Mouse (Mus musculus) hindbrain, embryonic 16.5 days (tissue): ENCODE results near the gene Tmem50a. TPM values are rescaled to one million over a fixed set of nuclear protein-coding genes. Genes with fewer than 3 reads are reported as not detected.

ENCODE experiments used
- ATAC-seq: fragments of 200-750 bp; cut with Nextera tagmentation; 2 replicates; pipeline ENCODE4 v1.8.0; 2017; ENCODE audit warnings: moderate TSS enrichment, moderate library complexity
- H3K27ac ChIP-seq: fragments of 300-500 bp; sonication (generic); 2 replicates; pipeline ENCODE4 v1.5.1; 2014; ENCODE audit warnings: low read depth, mild to moderate bottlenecking, control low read depth, low read length, moderate library complexity
- H3K27me3 ChIP-seq: fragments of 300-500 bp; sonication (generic); replicated peaks from 2 replicates; pipeline ENCODE4 v1.6.1; 2014; ENCODE audit warnings: low read length; ENCODE audit not compliant: control insufficient read depth, insufficient read depth
- H3K36me3 ChIP-seq: fragments of 300-500 bp; sonication (generic); 2 replicates; pipeline ENCODE4 v1.6.1; 2014; ENCODE audit warnings: mild to moderate bottlenecking, low read length, moderate library complexity, mixed read lengths; ENCODE audit not compliant: control insufficient read depth, insufficient read depth
- H3K4me1 ChIP-seq: fragments of 300-500 bp; sonication (generic); 2 replicates; pipeline ENCODE4 v1.6.1; 2014; ENCODE audit warnings: low read depth, low read length; ENCODE audit not compliant: control insufficient read depth, insufficient read depth
- H3K4me2 ChIP-seq: fragments of 300-500 bp; sonication (generic); 2 replicates; pipeline ENCODE4 v1.6.1; 2014; ENCODE audit warnings: mild to moderate bottlenecking, low read length, control low read depth, moderate library complexity
- H3K4me3 ChIP-seq: fragments of 300-500 bp; sonication (generic); 2 replicates; pipeline ENCODE4 v1.5.1; 2014; ENCODE audit warnings: mild to moderate bottlenecking, low read length, control low read depth, moderate library complexity
- H3K9ac ChIP-seq: fragments of 300-500 bp; sonication (generic); 2 replicates; pipeline ENCODE4 v1.6.1; 2014; ENCODE audit warnings: low read depth, mild to moderate bottlenecking, control low read depth, low read length, moderate library complexity
- H3K9me3 ChIP-seq: fragments of 300-500 bp; sonication (generic); 2 replicates; pipeline ENCODE4 v1.6.1; 2014; ENCODE audit warnings: mild to moderate bottlenecking, low read length, moderate library complexity; ENCODE audit not compliant: control insufficient read depth
- WGBS: fragments of 180-500 bp; shearing (Covaris S2); extraction: QIAGEN DNeasy Blood & Tissue Kit; methylation state at CpG from one replicate; pipeline ENCODE4 v1.1.7; 2014; 5-methylcytosine and 5-hydroxymethylcytosine counted together
- polyA plus RNA-seq: library from polyadenylated mRNA; unstranded; fragments of >200 nt; fragmentation: Nextera tagmentation; extraction: Ambion mirVana; gene quantifications from 2 replicates; pipeline ENCODE4 v1.2.1, GENCODE M21; 2015

Gene Tmem50a
- polyA plus RNA-seq, 1 experiment from 2014 or later, result 227 TPM

- H3K27ac ChIP-seq, result no peak overlapping the region
- H3K9me3 ChIP-seq, result no peaks in the 10 kb centered on the region
- no peak for ATAC-seq
- no peaks in the 10 kb centered on the region for H3K4me1 ChIP-seq
- no peak overlapping the region for H3K4me3 ChIP-seq
- 72% methylated on average over 6 of the region's 6 CpGs for WGBS
- no peaks in the 10 kb centered on the region for H3K27me3 ChIP-seq
- peaks cover 10% of the 10 kb centered on the region for H3K36me3 ChIP-seq
- no peak overlapping the region for H3K9ac ChIP-seq
- no peak overlapping the region for H3K4me2 ChIP-seq
Observed at GRCm38 (mm10) chr4:134892096-134892495, 22.7 kb downstream of the Tmem50a start.

GRCm38 (mm10) chr4:134884364-134884763 is 30.5 kb downstream of the Tmem50a start:
- ATAC-seq, result no peak
- Histone ChIP-seq H3K9ac (no peak overlapping the region), H3K4me1 (peaks cover 5% of the 10 kb centered on the region), H3K4me2 (no peak overlapping the region), H3K27ac (no peak overlapping the region), H3K4me3 (no peak overlapping the region), H3K36me3 (no peaks in the 10 kb centered on the region), H3K9me3 (no peaks in the 10 kb centered on the region), H3K27me3 (no peaks in the 10 kb centered on the region)
- WGBS, result 93% methylated on average over 4 of the region's 4 CpGs

- H3K9ac ChIP-seq, result no peak overlapping the region
- no peak for ATAC-seq
Observed at GRCm38 (mm10) chr4:134883808-134884207, 31.0 kb downstream of the Tmem50a start.

GRCm38 (mm10) chr4:134883266-134883665 is 31.6 kb downstream of the Tmem50a start:
- H3K4me2 ChIP-seq, result no peak overlapping the region
- ATAC-seq, result no peak
- no peaks in the 10 kb centered on the region for H3K36me3 ChIP-seq
- WGBS, result 31% methylated on average over 7 of the region's 7 CpGs
- no peak overlapping the region for H3K9ac ChIP-seq
- peaks cover 5% of the 10 kb centered on the region for H3K4me1 ChIP-seq
- no peaks in the 10 kb centered on the region for H3K9me3 ChIP-seq
- H3K4me3 ChIP-seq, result no peak overlapping the region
- H3K27me3 ChIP-seq, result no peaks in the 10 kb centered on the region
- H3K27ac ChIP-seq, result no peak overlapping the region

More at GRCm38 (mm10) chr4:134883808-134884207, 31.0 kb downstream of the Tmem50a start:
- Histone ChIP-seq H3K9me3 (no peaks in the 10 kb centered on the region), H3K36me3 (no peaks in the 10 kb centered on the region), H3K27ac (no peak overlapping the region), H3K4me1 (peaks cover 5% of the 10 kb centered on the region), H3K4me2 (no peak overlapping the region), H3K4me3 (no peak overlapping the region), H3K27me3 (no peaks in the 10 kb centered on the region)
- 90% methylated on average over 10 of the region's 10 CpGs for WGBS

GRCm38 (mm10) chr4:134880041-134880440 is 34.8 kb downstream of the Tmem50a start:
- H3K9me3 ChIP-seq, result no peaks in the 10 kb centered on the region
- H3K4me2 ChIP-seq, result peak overlapping the region; percentile 77
- H3K4me1 ChIP-seq, result peaks cover 5% of the 10 kb centered on the region
- ATAC-seq, result no peak
- 36% methylated on average over 6 of the region's 6 CpGs for WGBS
- no peak overlapping the region for H3K27ac ChIP-seq
- no peaks in the 10 kb centered on the region for H3K36me3 ChIP-seq
- H3K4me3 ChIP-seq, result no peak overlapping the region; the same call in 1 of the 2 replicates
- H3K9ac ChIP-seq, result peak overlapping the region; percentile 57
- no peaks in the 10 kb centered on the region for H3K27me3 ChIP-seq

- Histone ChIP-seq H3K4me3 (peak overlapping the region; percentile 36), H3K9ac (peak overlapping the region; percentile 57), H3K9me3 (no peaks in the 10 kb centered on the region), H3K27me3 (no peaks in the 10 kb centered on the region), H3K4me2 (peak overlapping the region; percentile 77), H3K27ac (no peak overlapping the region), H3K4me1 (peaks cover 5% of the 10 kb centered on the region), H3K36me3 (no peaks in the 10 kb centered on the region)
- ATAC-seq, result peak; percentile 42; the same call in 1 of the 2 replicates
- WGBS, result 2% methylated on average over 17 of the region's 17 CpGs
Observed at GRCm38 (mm10) chr4:134879410-134879981, 35.3 kb downstream of the Tmem50a start.

GRCm38 (mm10) chr4:134876171-134876570 is 38.7 kb downstream of the Tmem50a start:
- Histone ChIP-seq H3K36me3 (no peaks in the 10 kb centered on the region), H3K9me3 (no peaks in the 10 kb centered on the region), H3K4me3 (no peak overlapping the region), H3K4me1 (peaks cover 5% of the 10 kb centered on the region), H3K27me3 (no peaks in the 10 kb centered on the region), H3K4me2 (no peak overlapping the region), H3K27ac (no peak overlapping the region), H3K9ac (no peak overlapping the region)
- no peak for ATAC-seq
- WGBS, result 83% methylated on average over 9 of the region's 9 CpGs

- Histone ChIP-seq H3K27me3 (peaks cover 15% of the 10 kb centered on the region), H3K27ac (no peak overlapping the region), H3K9ac (no peak overlapping the region), H3K4me1 (no peaks in the 10 kb centered on the region), H3K4me2 (no peak overlapping the region), H3K4me3 (no peak overlapping the region), H3K9me3 (no peaks in the 10 kb centered on the region), H3K36me3 (no peaks in the 10 kb centered on the region)
- WGBS, result 63% methylated on average over 2 of the region's 2 CpGs
- ATAC-seq, result no peak
Observed at GRCm38 (mm10) chr4:134871950-134872349, 42.9 kb downstream of the Tmem50a start.

- H3K36me3 ChIP-seq, result no peaks in the 10 kb centered on the region
- peaks cover 15% of the 10 kb centered on the region for H3K27me3 ChIP-seq
- no peak overlapping the region for H3K4me3 ChIP-seq
- ATAC-seq, result no peak
- WGBS, result 49% methylated on average over 4 of the region's 4 CpGs
- H3K27ac ChIP-seq, result no peak overlapping the region
- H3K9ac ChIP-seq, result no peak overlapping the region
- H3K9me3 ChIP-seq, result no peaks in the 10 kb centered on the region
- no peak overlapping the region for H3K4me2 ChIP-seq
- no peaks in the 10 kb centered on the region for H3K4me1 ChIP-seq
Observed at GRCm38 (mm10) chr4:134871477-134871876, 43.3 kb downstream of the Tmem50a start.
